Mouse (Mus musculus): ENCODE measurements around the gene Gtf2a2. TPM values are rescaled to one million over a fixed set of nuclear protein-coding genes. Genes with fewer than 3 reads are reported as not detected.

The Gtf2a2 gene
- polyA plus RNA-seq, 1 experiment = 122 TPM

- Histone ChIP-seq H3K36me3 (ENCODE audit: control insufficient read depth, insufficient read depth, low read length, poor library complexity, severe bottlenecking) (no peaks in the 10 kb centered on the region), H3K9ac (ENCODE audit: low read depth, poor library complexity, severe bottlenecking) (no peak within 1 kb of the TSS), H3K27me3 (ENCODE audit: control insufficient read depth, insufficient read depth, low read length, poor library complexity, severe bottlenecking) (no peaks in the 10 kb centered on the region), H3K4me1 (ENCODE audit: control insufficient read depth, insufficient read depth, low read length) (peaks cover 3% of the 10 kb centered on the region), H3K9me3 (replicated peaks; ENCODE audit: control insufficient read depth, insufficient read depth, low read length, poor library complexity, severe bottlenecking) (0 out of 2 replicates have a peak, but pooled peaks cover 2% of the 10 kb centered on the region), H3K4me3 (ENCODE audit: low read depth, low read length) (no peak within 1 kb of the TSS), H3K27ac (ENCODE audit: insufficient read depth, low read length) (peak within 1 kb of the TSS; percentile 35; the same call in 1 of the 2 replicates)
- TF ChIP-seq POLR2A (IDR thresholded peaks at IDR 0.05; ENCODE audit: insufficient read depth, low read length) (no peak), CTCF (IDR thresholded peaks at IDR 0.05; ENCODE audit: low read depth, low read length) (no peak), EP300 (IDR thresholded peaks at IDR 0.05; ENCODE audit: insufficient read depth, low read depth, low read length) (no peak)
Observed at GRCm38 (mm10) chr9:70037988-70038387, 25.6 kb downstream of the Gtf2a2 start, which contains the start of gene Gcnt3. TSS of gene Gcnt3 (minus strand) at chr9:70038088.

GRCm38 (mm10) chr9:70039597-70040385, 27.4 kb downstream of the Gtf2a2 start:
- no peaks in the 10 kb centered on the region for H3K36me3 ChIP-seq (ENCODE audit: control insufficient read depth, insufficient read depth, low read length, poor library complexity, severe bottlenecking)

GRCm38 (mm10) chr9:70040570-70040969, 28.2 kb downstream of the Gtf2a2 start:
- H3K36me3 ChIP-seq (ENCODE audit: control insufficient read depth, insufficient read depth, low read length, poor library complexity, severe bottlenecking) = no peaks in the 10 kb centered on the region
- 0 out of 2 replicates have a peak, but pooled peaks cover 2% of the 10 kb centered on the region for H3K9me3 ChIP-seq (replicated peaks; ENCODE audit: control insufficient read depth, insufficient read depth, low read length, poor library complexity, severe bottlenecking)
- TF ChIP-seq EP300 (IDR thresholded peaks at IDR 0.05; ENCODE audit: insufficient read depth, low read depth, low read length) = no peak
- TF ChIP-seq CTCF (IDR thresholded peaks at IDR 0.05; ENCODE audit: low read depth, low read length) = peak; percentile 65
- no peaks in the 10 kb centered on the region for H3K27me3 ChIP-seq (ENCODE audit: control insufficient read depth, insufficient read depth, low read length, poor library complexity, severe bottlenecking)
- H3K4me3 ChIP-seq (ENCODE audit: low read depth, low read length) = no peak overlapping the region
- H3K27ac ChIP-seq (ENCODE audit: insufficient read depth, low read length) = no peak overlapping the region
- no peak overlapping the region for H3K9ac ChIP-seq (ENCODE audit: low read depth, poor library complexity, severe bottlenecking)
- H3K4me1 ChIP-seq (ENCODE audit: control insufficient read depth, insufficient read depth, low read length) = peaks cover 2% of the 10 kb centered on the region

More at GRCm38 (mm10) chr9:70039597-70040385, 27.4 kb downstream of the Gtf2a2 start:
- Histone ChIP-seq H3K27ac (ENCODE audit: insufficient read depth, low read length) (no peak overlapping the region), H3K27me3 (ENCODE audit: control insufficient read depth, insufficient read depth, low read length, poor library complexity, severe bottlenecking) (no peaks in the 10 kb centered on the region), H3K4me1 (ENCODE audit: control insufficient read depth, insufficient read depth, low read length) (peaks cover 2% of the 10 kb centered on the region), H3K9me3 (replicated peaks; ENCODE audit: control insufficient read depth, insufficient read depth, low read length, poor library complexity, severe bottlenecking) (0 out of 2 replicates have a peak, but pooled peaks cover 2% of the 10 kb centered on the region), H3K9ac (ENCODE audit: low read depth, poor library complexity, severe bottlenecking) (no peak overlapping the region), H3K4me3 (ENCODE audit: low read depth, low read length) (no peak overlapping the region)
- no peak for TF ChIP-seq EP300 (IDR thresholded peaks at IDR 0.05; ENCODE audit: insufficient read depth, low read depth, low read length)
- TF ChIP-seq CTCF (IDR thresholded peaks at IDR 0.05; ENCODE audit: low read depth, low read length) = no peak
- TF ChIP-seq POLR2A (IDR thresholded peaks at IDR 0.05; ENCODE audit: insufficient read depth, low read length) = no peak

- no peak overlapping the region for H3K27ac ChIP-seq (ENCODE audit: insufficient read depth, low read length)
- H3K4me3 ChIP-seq (ENCODE audit: low read depth, low read length) = no peak overlapping the region
- H3K27me3 ChIP-seq (ENCODE audit: control insufficient read depth, insufficient read depth, low read length, poor library complexity, severe bottlenecking) = no peaks in the 10 kb centered on the region
- H3K4me1 ChIP-seq (ENCODE audit: control insufficient read depth, insufficient read depth, low read length) = no peaks in the 10 kb centered on the region
- no peaks in the 10 kb centered on the region for H3K36me3 ChIP-seq (ENCODE audit: control insufficient read depth, insufficient read depth, low read length, poor library complexity, severe bottlenecking)
- 0 out of 2 replicates have a peak, but pooled peaks cover 2% of the 10 kb centered on the region for H3K9me3 ChIP-seq (replicated peaks; ENCODE audit: control insufficient read depth, insufficient read depth, low read length, poor library complexity, severe bottlenecking)
- no peak for TF ChIP-seq POLR2A (IDR thresholded peaks at IDR 0.05; ENCODE audit: insufficient read depth, low read length)
- no peak overlapping the region for H3K9ac ChIP-seq (ENCODE audit: low read depth, poor library complexity, severe bottlenecking)
Observed at GRCm38 (mm10) chr9:70042137-70042536, 29.8 kb downstream of the Gtf2a2 start.

- Histone ChIP-seq H3K9me3 (replicated peaks; ENCODE audit: control insufficient read depth, insufficient read depth, low read length, poor library complexity, severe bottlenecking) (0 out of 2 replicates have a peak, but pooled peaks cover 2% of the 10 kb centered on the region), H3K9ac (ENCODE audit: low read depth, poor library complexity, severe bottlenecking) (no peak overlapping the region), H3K27ac (ENCODE audit: insufficient read depth, low read length) (no peak overlapping the region), H3K36me3 (ENCODE audit: control insufficient read depth, insufficient read depth, low read length, poor library complexity, severe bottlenecking) (no peaks in the 10 kb centered on the region), H3K4me1 (ENCODE audit: control insufficient read depth, insufficient read depth, low read length) (no peaks in the 10 kb centered on the region), H3K4me3 (ENCODE audit: low read depth, low read length) (no peak overlapping the region), H3K27me3 (ENCODE audit: control insufficient read depth, insufficient read depth, low read length, poor library complexity, severe bottlenecking) (no peaks in the 10 kb centered on the region)
- TF ChIP-seq POLR2A (IDR thresholded peaks at IDR 0.05; ENCODE audit: insufficient read depth, low read length) (no peak), EP300 (IDR thresholded peaks at IDR 0.05; ENCODE audit: insufficient read depth, low read depth, low read length) (no peak), CTCF (IDR thresholded peaks at IDR 0.05; ENCODE audit: low read depth, low read length) (no peak)
Observed at GRCm38 (mm10) chr9:70042935-70043334, 30.6 kb downstream of the Gtf2a2 start.

GRCm38 (mm10) chr9:70044865-70045264, 32.5 kb downstream of the Gtf2a2 start:
- TF ChIP-seq POLR2A (IDR thresholded peaks at IDR 0.05; ENCODE audit: insufficient read depth, low read length) = no peak
- TF ChIP-seq CTCF (IDR thresholded peaks at IDR 0.05; ENCODE audit: low read depth, low read length) = no peak
- TF ChIP-seq EP300 (IDR thresholded peaks at IDR 0.05; ENCODE audit: insufficient read depth, low read depth, low read length) = no peak
- H3K27ac ChIP-seq (ENCODE audit: insufficient read depth, low read length) = no peak overlapping the region
- no peak overlapping the region for H3K9ac ChIP-seq (ENCODE audit: low read depth, poor library complexity, severe bottlenecking)
- no peaks in the 10 kb centered on the region for H3K4me1 ChIP-seq (ENCODE audit: control insufficient read depth, insufficient read depth, low read length)
- H3K4me3 ChIP-seq (ENCODE audit: low read depth, low read length) = no peak overlapping the region
- H3K9me3 ChIP-seq (replicated peaks; ENCODE audit: control insufficient read depth, insufficient read depth, low read length, poor library complexity, severe bottlenecking) = no peaks in the 10 kb centered on the region
- H3K27me3 ChIP-seq (ENCODE audit: control insufficient read depth, insufficient read depth, low read length, poor library complexity, severe bottlenecking) = no peaks in the 10 kb centered on the region
- H3K36me3 ChIP-seq (ENCODE audit: control insufficient read depth, insufficient read depth, low read length, poor library complexity, severe bottlenecking) = no peaks in the 10 kb centered on the region

All from ES-Bruce4 (cell line).